Mouse (Mus musculus) myocyte (in vitro differentiated cells): ENCODE results near the gene Zfp428.

Source experiments
- E2F4 ChIP-seq: IDR thresholded peaks from one replicate; pipeline ENCODE4 v1.6.1; 2011; ENCODE audit warnings: mild to moderate bottlenecking, control low read depth, moderate library complexity; ENCODE audit not compliant: insufficient read depth
- MAX ChIP-seq: IDR thresholded peaks from one replicate; pipeline ENCODE4 v1.6.1; 2011; ENCODE audit warnings: low read depth, mild to moderate bottlenecking, control low read depth
- POLR2A ChIP-seq: IDR thresholded peaks from one replicate; pipeline ENCODE4 v1.6.1; 2011; ENCODE audit warnings: low read depth, mild to moderate bottlenecking, control low read depth, moderate library complexity; ENCODE audit not compliant: insufficient read length

GRCm38 (mm10) chr7:24538154-24538553 lies 31.3 kb downstream of the Zfp428 start:
- TF ChIP-seq POLR2A (peak; percentile 26), MAX (no peak), E2F4 (no peak)
